Mouse (Mus musculus): ENCODE results near the gene H2afy. TPM values are rescaled to one million over a fixed set of nuclear protein-coding genes. Genes with fewer than 3 reads are reported as not detected.

H2afy gene
- total and polyA plus RNA-seq, 3 experiments: 148 to 162 (median 153) TPM

GRCm38 (mm10) chr13:56093680-56094079, 42.5 kb downstream of the H2afy start:
- dilution Hi-C loops (cut with MboI; ENCODE audit: extremely low pct_ligation_motif_present, extremely low pct_unique_long_range_greater_than_20kb, low sequenced_read_pairs): no loop called here

DNA sequence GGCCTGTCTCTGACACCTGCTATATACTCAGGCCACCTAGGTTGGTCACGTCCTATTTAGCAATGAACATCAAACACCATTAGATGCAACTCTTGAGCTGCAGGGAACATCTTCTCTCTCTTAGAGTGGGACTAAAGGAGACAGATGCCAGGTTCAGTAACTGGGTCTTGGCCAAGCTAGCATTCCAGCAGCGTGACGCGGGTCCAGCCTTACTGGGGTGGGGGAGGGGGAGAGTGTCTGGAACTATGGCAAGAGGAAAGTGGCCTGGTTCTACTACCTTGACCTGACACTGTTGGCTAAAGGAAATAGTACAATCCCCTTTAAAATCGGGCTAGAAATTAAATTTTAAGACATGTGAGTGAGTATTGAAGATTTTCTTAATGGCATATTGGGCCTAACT, 43.6 kb downstream of the H2afy start:
- H3K9ac ChIP-seq (ENCODE audit: insufficient read depth, low read depth): no peak overlapping the region
- H3K79me2 ChIP-seq (replicated peaks; ENCODE audit: control insufficient read depth, extremely low read depth, insufficient read depth, poor library complexity, severe bottlenecking): no peaks in the 10 kb centered on the region
- no peak overlapping the region for H3K4me2 ChIP-seq (ENCODE audit: insufficient read depth, low read depth, poor library complexity, severe bottlenecking)
- dilution Hi-C loops (cut with MboI; ENCODE audit: extremely low pct_ligation_motif_present, extremely low pct_unique_long_range_greater_than_20kb, low sequenced_read_pairs) (no loop called here), in situ Hi-C loops (cut with MboI; ENCODE audit: low pct_ligation_motif_present, low pct_unique_long_range_greater_than_20kb, low sequenced_read_pairs) (no loop called here)
- DNase-seq (ENCODE audit: extremely low read depth): no peak
- H3K4me3 ChIP-seq (replicated peaks in 1 of 3; ENCODE audit: low read depth in 2 of 3, low read length in 2 of 3, poor library complexity in 1 of 3): no peak overlapping the region
- no peaks in the 10 kb centered on the region for H3K9me3 ChIP-seq (replicated peaks; ENCODE audit: low read length)
- TF ChIP-seq PAX5 (IDR thresholded peaks at IDR 0.05; ENCODE audit: low read length) (no peak), EP300 (IDR thresholded peaks at IDR 0.05; ENCODE audit: low read length) (no peak), USF2 (conservative IDR thresholded peaks at IDR 0.05; ENCODE audit: low read depth, low read length) (no peak), BHLHE40 (IDR thresholded peaks at IDR 0.05; ENCODE audit: low read depth, low read length) (no peak)
- no peaks in the 10 kb centered on the region for H3K4me1 ChIP-seq (ENCODE audit: control insufficient read depth in 1 of 2, insufficient read depth in 2 of 2)
- H3K36me3 ChIP-seq (replicated peaks in 1 of 2; ENCODE audit: control insufficient read depth in 1 of 2, insufficient read depth in 1 of 2, low read length in 1 of 2): peaks cover 55 to 98% of the 10 kb centered on the region in 2 experiments
- H3K27ac ChIP-seq (ENCODE audit: insufficient read depth, low read depth): no peak overlapping the region
- no peaks in the 10 kb centered on the region for H3K27me3 ChIP-seq (replicated peaks)

More at GRCm38 (mm10) chr13:56093680-56094079, 42.5 kb downstream of the H2afy start:
- no peak overlapping the region for H3K9ac ChIP-seq (ENCODE audit: insufficient read depth, low read depth)
- no peak overlapping the region for H3K4me2 ChIP-seq (ENCODE audit: insufficient read depth, low read depth, poor library complexity, severe bottlenecking)
- TF ChIP-seq POLR2AphosphoS2 (IDR thresholded peaks at IDR 0.05; ENCODE audit: low read depth, low read length) (no peak), UBTF (IDR thresholded peaks at IDR 0.05; ENCODE audit: low read depth, low read length) (no peak), SMC3 (IDR thresholded peaks at IDR 0.05; ENCODE audit: low read depth, low read length) (no peak), HCFC1 (IDR thresholded peaks at IDR 0.05; ENCODE audit: low read depth, low read length) (no peak), IRF4 (IDR thresholded peaks at IDR 0.05; ENCODE audit: low read depth, low read length) (no peak), MXI1 (IDR thresholded peaks at IDR 0.05; ENCODE audit: low read depth, low read length) (no peak), TCF12 (IDR thresholded peaks at IDR 0.05; ENCODE audit: low read depth, low read length) (no peak), POLR2A (IDR thresholded peaks at IDR 0.05; ENCODE audit: low read depth, low read length) (no peak), ZKSCAN1 (IDR thresholded peaks at IDR 0.05; ENCODE audit: borderline replicate concordance, low read depth, low read length) (no peak), E2F4 (IDR thresholded peaks at IDR 0.05; ENCODE audit: insufficient replicate concordance, low read depth, low read length) (no peak), GABPA (IDR thresholded peaks at IDR 0.05; ENCODE audit: insufficient replicate concordance, low read depth, low read length) (no peak)
- no peak for DNase-seq (ENCODE audit: extremely low read depth)
- in situ Hi-C loops (cut with MboI; ENCODE audit: low pct_ligation_motif_present, low pct_unique_long_range_greater_than_20kb, low sequenced_read_pairs): no loop called here
- no peaks in the 10 kb centered on the region for H3K9me3 ChIP-seq (replicated peaks; ENCODE audit: low read length)
- no peak overlapping the region for H3K4me3 ChIP-seq (replicated peaks in 1 of 3; ENCODE audit: low read depth in 2 of 3, low read length in 2 of 3, poor library complexity in 1 of 3)
- H3K4me1 ChIP-seq (ENCODE audit: control insufficient read depth in 1 of 2, insufficient read depth in 2 of 2): no peaks in the 10 kb centered on the region
- no peaks in the 10 kb centered on the region for H3K27me3 ChIP-seq (replicated peaks)
- no peak overlapping the region for H3K27ac ChIP-seq (ENCODE audit: insufficient read depth, low read depth)
- no peaks in the 10 kb centered on the region for H3K79me2 ChIP-seq (replicated peaks; ENCODE audit: control insufficient read depth, extremely low read depth, insufficient read depth, poor library complexity, severe bottlenecking)
- peaks cover 52 to 93% of the 10 kb centered on the region in 2 experiments for H3K36me3 ChIP-seq (replicated peaks in 1 of 2; ENCODE audit: control insufficient read depth in 1 of 2, insufficient read depth in 1 of 2, low read length in 1 of 2)

- Histone ChIP-seq H3K9ac (ENCODE audit: insufficient read depth, low read depth) (no peak overlapping the region), H3K79me2 (replicated peaks; ENCODE audit: control insufficient read depth, extremely low read depth, insufficient read depth, poor library complexity, severe bottlenecking) (no peaks in the 10 kb centered on the region), H3K4me3 (replicated peaks in 1 of 3; ENCODE audit: low read depth in 2 of 3, low read length in 2 of 3, poor library complexity in 1 of 3) (no peak overlapping the region), H3K36me3 (replicated peaks in 1 of 2; ENCODE audit: control insufficient read depth in 1 of 2, insufficient read depth in 1 of 2, low read length in 1 of 2) (peaks cover 53 to 98% of the 10 kb centered on the region in 2 experiments), H3K27me3 (replicated peaks) (no peaks in the 10 kb centered on the region), H3K9me3 (replicated peaks; ENCODE audit: low read length) (no peaks in the 10 kb centered on the region), H3K4me2 (ENCODE audit: insufficient read depth, low read depth, poor library complexity, severe bottlenecking) (no peak overlapping the region), H3K27ac (ENCODE audit: insufficient read depth, low read depth) (no peak overlapping the region), H3K4me1 (ENCODE audit: control insufficient read depth in 1 of 2, insufficient read depth in 2 of 2) (no peaks in the 10 kb centered on the region)
- TF ChIP-seq MAZ (IDR thresholded peaks at IDR 0.05; ENCODE audit: low read depth, low read length): no peak
- 0 out of 2 replicates have a peak, but pooled peaks have one; percentile 7 for TF ChIP-seq SMC3 (IDR thresholded peaks at IDR 0.05; ENCODE audit: low read depth, low read length)
- TF ChIP-seq POLR2AphosphoS2 (IDR thresholded peaks at IDR 0.05; ENCODE audit: low read depth, low read length): no peak
- no peak for TF ChIP-seq ELF1 (IDR thresholded peaks at IDR 0.05; ENCODE audit: low read depth, low read length)
- TF ChIP-seq BHLHE40 (IDR thresholded peaks at IDR 0.05; ENCODE audit: low read depth, low read length): no peak
- TF ChIP-seq UBTF (IDR thresholded peaks at IDR 0.05; ENCODE audit: low read depth, low read length): no peak
- TF ChIP-seq CTCF (conservative IDR thresholded peaks at IDR 0.05 in 1 of 2, IDR thresholded peaks at IDR 0.05 in 1 of 2; ENCODE audit: low read depth in 2 of 2, low read length in 2 of 2): peak in 1 of 2 experiments; percentile 44; a peak in 2 of 4 replicates
- TF ChIP-seq KAT2A (IDR thresholded peaks at IDR 0.05; ENCODE audit: insufficient replicate concordance, low read length): no peak
- no peak for DNase-seq (ENCODE audit: extremely low read depth)
- dilution Hi-C loops (cut with MboI; ENCODE audit: extremely low pct_ligation_motif_present, extremely low pct_unique_long_range_greater_than_20kb, low sequenced_read_pairs) (no loop called here), in situ Hi-C loops (cut with MboI; ENCODE audit: low pct_ligation_motif_present, low pct_unique_long_range_greater_than_20kb, low sequenced_read_pairs) (no loop called here)
Observed at GRCm38 (mm10) chr13:56090597-56090996, 45.6 kb downstream of the H2afy start.

Measured in CH12.LX (cell line).